Mouse (Mus musculus): ENCODE data around the gene Gstcd. TPM values are rescaled to one million over a fixed set of nuclear protein-coding genes. Genes with fewer than 3 reads are reported as not detected.

Gene Gstcd
- polyA plus RNA-seq (2012; rRNA removed): 5.4 and 7.1 TPM in 2 replicates

GRCm38 (mm10) chr3:133091664-133092273 is at the start of gene Gstcd, which contains the start of gene Ints12:
TSS of gene Gstcd (minus strand) at chr3:133092033.
TSS of gene Ints12 (plus strand) at chr3:133091840.

GRCm38 (mm10) chr3:132949791-132950528 is 141.9 kb downstream of the Gstcd start, which contains the start of gene Npnt:
TSS of gene Npnt (minus strand) at chr3:132950291.

Other genes starting within 250 kb of the Gstcd start
- 34.9 and 37.1 TPM in 2 replicates for gene Npnt, start 141.7 kb downstream of the Gstcd start, polyA plus RNA-seq (2012; rRNA removed)
- 4.8 and 9.0 TPM in 2 replicates for gene Ints12, start 193 bp downstream of the Gstcd start, polyA plus RNA-seq (2012; rRNA removed)
- 0.12 and 0.21 TPM in 2 replicates for gene Arhgef38, start 142.9 kb upstream of the Gstcd start, polyA plus RNA-seq (2012; rRNA removed)
- gene Ppa2, start 218.1 kb upstream of the Gstcd start, polyA plus RNA-seq (2012; rRNA removed): 42.2 and 105 TPM in 2 replicates